Mouse (Mus musculus) urinary bladder, postnatal 36 days (tissue): Measurements from ENCODE around the gene H2afv.
"Not testable (repeated sequence)": the region's sequence is repeated elsewhere in the genome, so short reads cannot be mapped to it uniquely, and the experiment has no call there.

Experiments used
- DNase-seq, 2 experiments: peaks; one replicate each; pipeline ENCODE4 v3.0.0; 2022; ENCODE audit warnings: low spot score in 2 of 2, mixed read lengths in 1 of 2

H2afv gene

GRCm38 (mm10) chr11:6415551-6416404 lies 28.5 kb downstream of the H2afv start:
- DNase-seq = peak; percentile 98 to 100

- DNase-seq = no peak
Observed at GRCm38 (mm10) chr11:6414751-6415550, 29.3 kb downstream of the H2afv start, which contains the start of gene Ppia. Ppia (plus strand) TSS chr11:6415443.

GRCm38 (mm10) chr11:6413264-6413663 lies 31.0 kb downstream of the H2afv start:
- DNase-seq = no peak

GRCm38 (mm10) chr11:6411684-6412083 lies 32.6 kb downstream of the H2afv start:
- peak; percentile 70 to 72 for DNase-seq

- DNase-seq = not testable (repeated sequence)
Observed at GRCm38 (mm10) chr11:6410755-6411154, 33.5 kb downstream of the H2afv start.

GRCm38 (mm10) chr11:6410050-6410602 lies 34.1 kb downstream of the H2afv start:
- no peak for DNase-seq

- no peak for DNase-seq
Observed at GRCm38 (mm10) chr11:6407162-6407621, 37.1 kb downstream of the H2afv start.

- DNase-seq = peak; percentile 67 to 77
Observed at GRCm38 (mm10) chr11:6406251-6407161, 37.7 kb downstream of the H2afv start.

GRCm38 (mm10) chr11:6405591-6406081 lies 38.6 kb downstream of the H2afv start:
- DNase-seq = peak in 1 of 2 experiments; percentile 38

GRCm38 (mm10) chr11:6404699-6405566 lies 39.3 kb downstream of the H2afv start:
- no peak for DNase-seq

- no peak for DNase-seq
Observed at GRCm38 (mm10) chr11:6403830-6404405, 40.3 kb downstream of the H2afv start.

GRCm38 (mm10) chr11:6402515-6403510 lies 41.4 kb downstream of the H2afv start:
- DNase-seq = peak; percentile 55 to 69

- DNase-seq = no peak
Observed at GRCm38 (mm10) chr11:6398141-6398540, 46.1 kb downstream of the H2afv start.

GRCm38 (mm10) chr11:6395565-6395964 lies 48.7 kb downstream of the H2afv start:
- DNase-seq = no peak

- no peak for DNase-seq
Observed at GRCm38 (mm10) chr11:6393866-6394265, 50.4 kb downstream of the H2afv start.

GRCm38 (mm10) chr11:6392857-6393256 lies 51.4 kb downstream of the H2afv start:
- no peak for DNase-seq

GRCm38 (mm10) chr11:6391516-6392276 lies 52.5 kb downstream of the H2afv start:
- no peak for DNase-seq
